Mouse (Mus musculus) brain, adult 2 months (tissue): ENCODE data around the gene Clmp.
"Not testable (repeated sequence)": the region's sequence is repeated elsewhere in the genome, so short reads cannot be mapped to it uniquely, and the experiment has no call there.

Source experiments
- DNase-seq: peaks from one replicate; pipeline ENCODE4 v3.0.0; 2011; ENCODE audit warnings: low read depth, low spot score

The Clmp gene

GRCm38 (mm10) chr9:40800675-40801612 is 115.2 kb downstream of the Clmp start, which contains the start of gene Hspa8:
Gene Hspa8, plus strand, starts transcription at chr9:40800984.
- DNase-seq = peak; percentile 100

- peak; percentile 87 for DNase-seq
These were observed 116.1 kb downstream of the Clmp start for GRCm38 (mm10) chr9:40801614-40802532.

GRCm38 (mm10) chr9:40802533-40802875 is 116.7 kb downstream of the Clmp start:
- DNase-seq = not testable (repeated sequence)

- not testable (repeated sequence) for DNase-seq
These were observed 118.8 kb downstream of the Clmp start for GRCm38 (mm10) chr9:40804576-40804975.

- peak; percentile 94 for DNase-seq
These were observed 119.5 kb downstream of the Clmp start for GRCm38 (mm10) chr9:40805263-40805662.

GRCm38 (mm10) chr9:40806440-40807288 is 120.9 kb downstream of the Clmp start:
- peak; percentile 84 for DNase-seq

- DNase-seq = peak; percentile 51
These were observed 121.6 kb downstream of the Clmp start for GRCm38 (mm10) chr9:40807289-40807920.

- DNase-seq = no peak
These were observed 122.5 kb downstream of the Clmp start for GRCm38 (mm10) chr9:40808061-40808906.

- no peak for DNase-seq
These were observed 123.1 kb downstream of the Clmp start for GRCm38 (mm10) chr9:40808907-40809280.

GRCm38 (mm10) chr9:40811860-40812259 is 126.1 kb downstream of the Clmp start:
- no peak for DNase-seq

GRCm38 (mm10) chr9:40814060-40814459 is 128.3 kb downstream of the Clmp start:
- DNase-seq = no peak

GRCm38 (mm10) chr9:40817325-40818028 is 131.7 kb downstream of the Clmp start:
- DNase-seq = no peak

- no peak for DNase-seq
These were observed 139.8 kb downstream of the Clmp start for GRCm38 (mm10) chr9:40825601-40826000.

- no peak for DNase-seq
These were observed 141.6 kb downstream of the Clmp start for GRCm38 (mm10) chr9:40827366-40827765.

GRCm38 (mm10) chr9:40834569-40834968 is 148.8 kb downstream of the Clmp start:
- DNase-seq = peak; percentile 88
